Mouse (Mus musculus): Measurements from ENCODE around the gene Ubr2. TPM values are rescaled to one million over a fixed set of nuclear protein-coding genes. Genes with fewer than 3 reads are reported as not detected.

Gene Ubr2
- polyA plus RNA-seq, 1 experiment from 2014 or later: 22.7 TPM

GRCm38 (mm10) chr17:46946276-46946675 is 64.1 kb downstream of the Ubr2 start:
- no peaks in the 10 kb centered on the region for H3K4me1 ChIP-seq
- no peaks in the 10 kb centered on the region for H3K27me3 ChIP-seq (replicated peaks)
- H3K9ac ChIP-seq: no peak overlapping the region
- no peak overlapping the region for H3K27ac ChIP-seq
- H3K4me3 ChIP-seq: no peak overlapping the region
- H3K36me3 ChIP-seq: peaks cover 78% of the 10 kb centered on the region
- 93% methylated on average over 9 of the region's 9 CpGs for WGBS
- H3K9me3 ChIP-seq: no peaks in the 10 kb centered on the region
- ATAC-seq (ENCODE audit: low FRiP score, low read depth): no peak
- no peak overlapping the region for H3K4me2 ChIP-seq (replicated peaks)

GRCm38 (mm10) chr17:46942421-46942820 is 67.9 kb downstream of the Ubr2 start:
- H3K4me1 ChIP-seq: no peaks in the 10 kb centered on the region
- no peak overlapping the region for H3K27ac ChIP-seq
- H3K4me2 ChIP-seq (replicated peaks): no peak overlapping the region
- H3K9ac ChIP-seq: no peak overlapping the region
- H3K9me3 ChIP-seq: no peaks in the 10 kb centered on the region
- 94% methylated on average over 9 of the region's 9 CpGs for WGBS
- H3K4me3 ChIP-seq: no peak overlapping the region
- no peaks in the 10 kb centered on the region for H3K27me3 ChIP-seq (replicated peaks)
- H3K36me3 ChIP-seq: peaks cover 94% of the 10 kb centered on the region
- ATAC-seq (ENCODE audit: low FRiP score, low read depth): no peak

GRCm38 (mm10) chr17:46940461-46940860 is 69.9 kb downstream of the Ubr2 start:
- no peak for ATAC-seq (ENCODE audit: low FRiP score, low read depth)
- no peaks in the 10 kb centered on the region for H3K27me3 ChIP-seq (replicated peaks)
- no peaks in the 10 kb centered on the region for H3K4me1 ChIP-seq
- peaks cover 95% of the 10 kb centered on the region for H3K36me3 ChIP-seq
- 97% methylated on average over 8 of the region's 8 CpGs for WGBS
- no peak overlapping the region for H3K4me3 ChIP-seq
- H3K9ac ChIP-seq: no peak overlapping the region
- no peak overlapping the region for H3K27ac ChIP-seq
- H3K9me3 ChIP-seq: no peaks in the 10 kb centered on the region
- H3K4me2 ChIP-seq (replicated peaks): no peak overlapping the region

- Histone ChIP-seq H3K9ac (no peak overlapping the region), H3K4me3 (no peak overlapping the region), H3K9me3 (no peaks in the 10 kb centered on the region), H3K27me3 (replicated peaks) (no peaks in the 10 kb centered on the region), H3K4me1 (no peaks in the 10 kb centered on the region), H3K4me2 (replicated peaks) (no peak overlapping the region), H3K27ac (no peak overlapping the region), H3K36me3 (peaks cover 99% of the 10 kb centered on the region)
- WGBS: 85% methylated on average over 19 of the region's 19 CpGs
- no peak for ATAC-seq (ENCODE audit: low FRiP score, low read depth)
Measured at GRCm38 (mm10) chr17:46933557-46934348, 76.6 kb downstream of the Ubr2 start.

- Histone ChIP-seq H3K9me3 (no peaks in the 10 kb centered on the region), H3K36me3 (peaks cover 95% of the 10 kb centered on the region), H3K9ac (no peak overlapping the region), H3K4me1 (no peaks in the 10 kb centered on the region), H3K4me2 (replicated peaks) (no peak overlapping the region), H3K27ac (no peak overlapping the region), H3K27me3 (replicated peaks) (no peaks in the 10 kb centered on the region), H3K4me3 (no peak overlapping the region)
- WGBS: 97% methylated on average over 5 of the region's 5 CpGs
- no peak for ATAC-seq (ENCODE audit: low FRiP score, low read depth)
Measured at GRCm38 (mm10) chr17:46932961-46933360, 77.4 kb downstream of the Ubr2 start.

- no peaks in the 10 kb centered on the region for H3K4me1 ChIP-seq
- H3K9me3 ChIP-seq: no peaks in the 10 kb centered on the region
- no peak overlapping the region for H3K27ac ChIP-seq
- WGBS: 89% methylated on average over 7 of the region's 7 CpGs
- H3K36me3 ChIP-seq: peaks cover 65% of the 10 kb centered on the region
- H3K4me3 ChIP-seq: no peak overlapping the region
- H3K27me3 ChIP-seq (replicated peaks): no peaks in the 10 kb centered on the region
- H3K9ac ChIP-seq: no peak overlapping the region
- H3K4me2 ChIP-seq (replicated peaks): no peak overlapping the region
- ATAC-seq (ENCODE audit: low FRiP score, low read depth): no peak
Measured at GRCm38 (mm10) chr17:46929897-46930296, 80.5 kb downstream of the Ubr2 start.

GRCm38 (mm10) chr17:46929277-46929676 is 81.1 kb downstream of the Ubr2 start:
- WGBS: 90% methylated on average over 12 of the region's 12 CpGs
- no peaks in the 10 kb centered on the region for H3K27me3 ChIP-seq (replicated peaks)
- no peak overlapping the region for H3K4me2 ChIP-seq (replicated peaks)
- H3K9ac ChIP-seq: no peak overlapping the region
- H3K36me3 ChIP-seq: peaks cover 60% of the 10 kb centered on the region
- H3K27ac ChIP-seq: no peak overlapping the region
- no peaks in the 10 kb centered on the region for H3K4me1 ChIP-seq
- ATAC-seq (ENCODE audit: low FRiP score, low read depth): no peak
- no peaks in the 10 kb centered on the region for H3K9me3 ChIP-seq
- no peak overlapping the region for H3K4me3 ChIP-seq

GRCm38 (mm10) chr17:46927781-46928180 is 82.6 kb downstream of the Ubr2 start:
- Histone ChIP-seq H3K27me3 (replicated peaks) (no peaks in the 10 kb centered on the region), H3K27ac (no peak overlapping the region), H3K4me2 (replicated peaks) (no peak overlapping the region), H3K4me1 (no peaks in the 10 kb centered on the region), H3K36me3 (peaks cover 45% of the 10 kb centered on the region), H3K9ac (no peak overlapping the region), H3K4me3 (no peak overlapping the region), H3K9me3 (no peaks in the 10 kb centered on the region)
- 95% methylated on average over 5 of the region's 5 CpGs for WGBS
- ATAC-seq (ENCODE audit: low FRiP score, low read depth): no peak

- 59% methylated on average over 3 of the region's 3 CpGs for WGBS
- H3K4me3 ChIP-seq: no peak overlapping the region
- no peak overlapping the region for H3K9ac ChIP-seq
- H3K27me3 ChIP-seq (replicated peaks): no peaks in the 10 kb centered on the region
- no peak overlapping the region for H3K4me2 ChIP-seq (replicated peaks)
- peaks cover 36% of the 10 kb centered on the region for H3K36me3 ChIP-seq
- no peaks in the 10 kb centered on the region for H3K4me1 ChIP-seq
- no peak for ATAC-seq (ENCODE audit: low FRiP score, low read depth)
- H3K27ac ChIP-seq: no peak overlapping the region
- H3K9me3 ChIP-seq: no peaks in the 10 kb centered on the region
Measured at GRCm38 (mm10) chr17:46926941-46927340, 83.4 kb downstream of the Ubr2 start.

GRCm38 (mm10) chr17:46926192-46926591 is 84.2 kb downstream of the Ubr2 start:
- peaks cover 29% of the 10 kb centered on the region for H3K36me3 ChIP-seq
- no peak overlapping the region for H3K9ac ChIP-seq
- 71% methylated on average over 6 of the region's 6 CpGs for WGBS
- H3K9me3 ChIP-seq: no peaks in the 10 kb centered on the region
- H3K27ac ChIP-seq: no peak overlapping the region
- H3K4me2 ChIP-seq (replicated peaks): no peak overlapping the region
- H3K4me3 ChIP-seq: no peak overlapping the region
- no peaks in the 10 kb centered on the region for H3K4me1 ChIP-seq
- no peak for ATAC-seq (ENCODE audit: low FRiP score, low read depth)
- H3K27me3 ChIP-seq (replicated peaks): no peaks in the 10 kb centered on the region

- H3K4me1 ChIP-seq: no peaks in the 10 kb centered on the region
- no peak overlapping the region for H3K4me3 ChIP-seq
- no peaks in the 10 kb centered on the region for H3K36me3 ChIP-seq
- 71% methylated on average over 6 of the region's 6 CpGs for WGBS
- no peak overlapping the region for H3K9ac ChIP-seq
- H3K4me2 ChIP-seq (replicated peaks): no peak overlapping the region
- no peak for ATAC-seq (ENCODE audit: low FRiP score, low read depth)
- no peaks in the 10 kb centered on the region for H3K27me3 ChIP-seq (replicated peaks)
- H3K27ac ChIP-seq: no peak overlapping the region
- no peaks in the 10 kb centered on the region for H3K9me3 ChIP-seq
Measured at GRCm38 (mm10) chr17:46920855-46921254, 89.5 kb downstream of the Ubr2 start.

GRCm38 (mm10) chr17:46918951-46919350 is 91.4 kb downstream of the Ubr2 start:
- no peaks in the 10 kb centered on the region for H3K36me3 ChIP-seq
- H3K4me1 ChIP-seq: no peaks in the 10 kb centered on the region
- no peak overlapping the region for H3K27ac ChIP-seq
- H3K4me2 ChIP-seq (replicated peaks): no peak overlapping the region
- no peaks in the 10 kb centered on the region for H3K9me3 ChIP-seq
- WGBS: 41% methylated on average over 4 of the region's 4 CpGs
- H3K4me3 ChIP-seq: no peak overlapping the region
- no peaks in the 10 kb centered on the region for H3K27me3 ChIP-seq (replicated peaks)
- no peak for ATAC-seq (ENCODE audit: low FRiP score, low read depth)
- no peak overlapping the region for H3K9ac ChIP-seq

- Histone ChIP-seq H3K9ac (no peak overlapping the region), H3K36me3 (no peaks in the 10 kb centered on the region), H3K4me1 (no peaks in the 10 kb centered on the region), H3K9me3 (no peaks in the 10 kb centered on the region), H3K4me3 (no peak overlapping the region), H3K4me2 (replicated peaks) (no peak overlapping the region), H3K27me3 (replicated peaks) (no peaks in the 10 kb centered on the region), H3K27ac (no peak overlapping the region)
- no peak for ATAC-seq (ENCODE audit: low FRiP score, low read depth)
- WGBS: 57% methylated on average over 3 of the region's 3 CpGs
Measured at GRCm38 (mm10) chr17:46915129-46915528, 95.2 kb downstream of the Ubr2 start.

All from neural tube, embryonic 12.5 days (tissue).